Mouse (Mus musculus) midbrain, embryonic 11.5 days (tissue): ENCODE measurements around the gene E130309D02Rik. TPM values are rescaled to one million over a fixed set of nuclear protein-coding genes. Genes with fewer than 3 reads are reported as not detected.

Experiments used
- ATAC-seq: fragments of 200-750 bp; cut with Nextera tagmentation; 2 replicates; pipeline ENCODE4 v1.8.0; 2017; ENCODE audit warnings: moderate TSS enrichment, moderate library complexity; ENCODE audit not compliant: low FRiP score
- DNase-seq: peaks from one replicate; pipeline ENCODE4 v3.0.0; 2015; ENCODE audit warnings: low spot score; ENCODE audit errors: missing footprints
- H3K27ac ChIP-seq: fragments of 300-500 bp; sonication (generic); 2 replicates; pipeline ENCODE4 v1.5.1; 2014; ENCODE audit warnings: low read depth, low read length
- H3K27me3 ChIP-seq: fragments of 300-500 bp; sonication (generic); 2 replicates; pipeline ENCODE4 v1.6.1; 2014; ENCODE audit warnings: mild to moderate bottlenecking, low read length, moderate library complexity, mixed read lengths; ENCODE audit not compliant: control insufficient read depth, insufficient read depth
- H3K36me3 ChIP-seq: fragments of 300-500 bp; sonication (generic); 2 replicates; pipeline ENCODE4 v1.6.1; 2014; ENCODE audit warnings: mild to moderate bottlenecking, low read length, moderate library complexity, mixed read lengths; ENCODE audit not compliant: control insufficient read depth, insufficient read depth
- H3K4me1 ChIP-seq: fragments of 300-500 bp; sonication (generic); 2 replicates; pipeline ENCODE4 v1.6.1; 2014; ENCODE audit warnings: low read length; ENCODE audit not compliant: control insufficient read depth, insufficient read depth
- H3K4me2 ChIP-seq: fragments of 300-500 bp; sonication (generic); 2 replicates; pipeline ENCODE4 v1.6.1; 2014; ENCODE audit warnings: mild to moderate bottlenecking, moderate library complexity
- H3K4me3 ChIP-seq: fragments of 300-500 bp; sonication (generic); 2 replicates; pipeline ENCODE4 v1.5.1; 2014; ENCODE audit warnings: low read depth, low read length
- H3K9ac ChIP-seq: fragments of 300-500 bp; sonication (generic); 2 replicates; pipeline ENCODE4 v1.6.1; 2014; ENCODE audit warnings: low read length
- H3K9me3 ChIP-seq: fragments of 300-500 bp; sonication (generic); 2 replicates; pipeline ENCODE4 v1.6.1; 2016; ENCODE audit warnings: low read length; ENCODE audit not compliant: control insufficient read depth
- WGBS: fragments of 180-500 bp; shearing (Covaris S2); extraction: QIAGEN DNeasy Blood & Tissue Kit; methylation state at CpG from one replicate; pipeline ENCODE4 v1.1.7; 2014; 5-methylcytosine and 5-hydroxymethylcytosine counted together
- polyA plus RNA-seq: library from polyadenylated mRNA; unstranded; fragments of >200 nt; fragmentation: Nextera tagmentation; extraction: Ambion mirVana; gene quantifications from 2 replicates; pipeline ENCODE4 v1.2.1, GENCODE M21; 2014

Gene E130309D02Rik
- 41.5 and 46.6 TPM in 2 replicates for polyA plus RNA-seq

DNA sequence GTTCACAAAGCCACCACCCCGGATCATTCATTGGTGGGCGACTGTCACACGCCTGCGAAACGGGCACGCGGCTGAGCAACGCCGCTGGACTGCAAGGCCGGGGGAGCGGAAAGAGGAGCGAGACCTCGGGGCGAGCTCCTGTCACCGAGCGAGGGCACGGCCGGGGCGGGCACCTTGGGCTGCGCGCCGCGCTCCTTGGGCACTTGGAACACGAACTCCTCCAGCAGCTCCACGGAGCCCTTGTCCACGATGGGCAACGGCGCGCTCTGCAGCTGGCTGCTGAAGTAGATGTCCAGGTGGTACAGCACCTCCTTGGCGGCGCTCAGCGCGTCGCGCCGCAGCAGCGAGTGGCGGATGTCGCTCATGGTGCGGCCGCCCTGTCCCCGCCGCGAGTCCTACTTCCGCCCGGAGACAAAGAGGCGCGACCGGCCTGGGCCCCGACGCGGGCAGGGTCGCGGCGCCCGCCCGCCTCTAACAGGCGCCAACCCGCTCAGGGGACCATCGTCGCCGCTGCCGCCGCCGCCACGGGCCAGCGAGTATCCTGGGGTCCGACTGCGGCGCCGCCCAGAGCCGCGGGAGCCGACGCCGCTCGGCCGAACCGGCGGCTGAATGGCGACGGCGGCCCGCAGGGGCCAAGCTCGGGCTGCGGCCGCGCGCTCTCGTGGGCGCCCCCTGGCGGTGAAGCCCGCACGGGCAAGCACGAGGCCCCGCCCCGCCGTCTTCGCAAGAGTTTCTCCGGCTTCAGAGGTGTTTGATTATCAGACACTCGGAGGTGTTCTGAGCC lies at the start of gene E130309D02Rik:
E130309D02Rik (minus strand) TSS at position 631 of the 784 bp plus-strand sequence.
- Histone ChIP-seq H3K4me1 (peaks cover 7% of the 10 kb centered on the region), H3K9me3 (no peaks in the 10 kb centered on the region), H3K4me3 (peak within 1 kb of the TSS; percentile 89), H3K4me2 (peak within 1 kb of the TSS; percentile 89), H3K27ac (peak within 1 kb of the TSS; percentile 91), H3K36me3 (peaks cover 21% of the 10 kb centered on the region), H3K9ac (peak within 1 kb of the TSS; percentile 98), H3K27me3 (no peaks in the 10 kb centered on the region)
- ATAC-seq (peak; percentile 90), DNase-seq (peak; percentile 99)
- WGBS, result under 1% methylated on average over 86 of the region's 101 CpGs

DNA sequence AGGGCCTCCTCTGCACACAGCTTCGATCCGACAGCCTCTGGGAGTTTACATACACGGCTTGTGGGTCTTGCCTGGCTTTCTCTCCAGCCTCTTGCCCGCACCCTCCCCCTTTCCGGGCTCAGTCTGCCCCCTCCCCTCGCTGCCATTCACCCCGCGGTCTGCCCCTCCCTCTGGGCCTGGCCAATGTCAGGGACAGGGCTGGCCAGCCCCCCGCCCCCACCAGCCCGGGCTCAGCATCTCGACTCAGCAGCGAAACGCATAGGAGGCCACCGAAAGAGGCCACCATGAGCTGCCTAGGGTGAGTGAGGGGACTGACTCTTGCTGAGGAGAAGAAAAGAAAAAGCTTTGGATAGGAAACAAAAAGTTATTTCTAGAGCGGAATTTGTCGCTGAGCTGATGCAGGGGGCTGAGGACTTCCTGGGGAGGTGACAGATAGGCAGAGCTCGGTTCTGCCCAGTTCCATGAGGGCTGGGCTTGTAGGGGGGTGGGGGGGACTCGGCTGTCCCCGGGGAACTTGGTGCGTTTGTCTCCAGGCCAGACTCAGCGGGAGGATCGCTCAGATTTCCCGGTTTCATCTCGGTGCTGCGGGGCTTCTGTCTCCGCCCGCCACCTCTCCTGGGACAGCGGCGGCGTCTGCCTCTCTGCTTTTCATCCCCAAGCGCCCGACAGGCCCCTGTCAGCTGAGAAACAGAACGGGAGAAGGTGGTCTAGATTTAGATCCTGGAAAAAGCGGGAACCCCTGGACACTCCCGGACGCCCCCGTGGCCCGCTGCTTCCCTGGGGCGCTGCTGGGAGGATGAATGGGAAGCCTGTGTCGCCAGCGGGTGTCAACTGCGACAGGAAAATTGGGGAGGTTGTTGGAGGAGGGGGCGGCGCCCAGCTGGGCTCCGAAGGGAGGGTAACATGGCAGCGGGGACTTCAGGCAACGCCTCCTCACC lies 48.8 kb upstream of the E130309D02Rik start:
- Histone ChIP-seq H3K4me1 (peaks cover 9% of the 10 kb centered on the region), H3K27ac (no peak overlapping the region), H3K4me3 (peak overlapping the region; percentile 39), H3K9ac (peak overlapping the region; percentile 69), H3K4me2 (peak overlapping the region; percentile 91), H3K27me3 (peaks cover 19% of the 10 kb centered on the region), H3K9me3 (no peaks in the 10 kb centered on the region), H3K36me3 (no peaks in the 10 kb centered on the region)
- under 1% methylated on average over 46 of the region's 47 CpGs for WGBS
- ATAC-seq (peak; percentile 85), DNase-seq (peak; percentile 94)

DNA sequence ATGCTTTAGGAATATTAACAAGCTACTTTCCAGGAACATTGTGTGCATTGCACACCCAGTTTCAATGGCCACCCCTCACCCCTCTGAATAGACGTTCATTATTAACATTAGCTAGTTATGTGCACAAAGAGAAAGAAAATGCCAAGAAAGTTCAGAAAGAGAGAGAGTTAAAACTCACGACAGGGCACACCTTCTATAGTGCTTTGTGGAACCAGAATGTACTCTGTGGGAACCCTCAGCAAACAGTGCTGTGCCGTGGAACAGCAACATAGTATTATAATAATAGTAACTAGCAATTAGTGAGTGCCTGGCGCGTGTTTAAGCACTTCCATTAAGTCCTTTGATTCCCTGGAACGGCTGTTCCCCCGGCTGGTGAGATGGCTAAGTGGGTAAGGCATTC lies 46.3 kb upstream of the E130309D02Rik start:
- Histone ChIP-seq H3K9ac (no peak overlapping the region), H3K4me1 (peaks cover 13% of the 10 kb centered on the region), H3K9me3 (no peaks in the 10 kb centered on the region), H3K27me3 (peaks cover 14% of the 10 kb centered on the region), H3K27ac (no peak overlapping the region), H3K36me3 (no peaks in the 10 kb centered on the region), H3K4me3 (no peak overlapping the region), H3K4me2 (no peak overlapping the region)
- 79% methylated on average over 7 of the region's 7 CpGs for WGBS
- no peak for DNase-seq
- no peak for ATAC-seq

DNA sequence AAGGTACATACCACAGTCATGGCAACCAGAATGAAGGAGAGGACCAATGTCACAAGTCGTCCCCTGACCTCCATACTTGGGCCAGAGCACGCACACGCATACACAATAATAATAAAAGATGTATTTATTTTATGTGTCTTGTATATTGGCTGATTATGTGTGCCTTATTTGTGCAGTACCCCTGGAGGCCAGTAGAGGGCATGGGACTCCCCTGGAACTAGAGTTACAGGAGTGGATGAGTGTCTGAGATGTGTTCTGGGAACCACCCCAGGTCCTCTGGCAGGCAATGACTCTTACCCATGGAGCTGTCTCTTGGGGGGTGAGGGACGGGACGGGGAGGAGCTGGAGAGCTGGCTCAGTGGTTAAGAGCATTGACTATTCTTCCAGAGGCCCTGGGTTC lies 44.8 kb upstream of the E130309D02Rik start:
- Histone ChIP-seq H3K4me3 (no peak overlapping the region), H3K4me2 (no peak overlapping the region), H3K27me3 (peaks cover 12% of the 10 kb centered on the region), H3K27ac (no peak overlapping the region), H3K9ac (no peak overlapping the region), H3K9me3 (no peaks in the 10 kb centered on the region), H3K36me3 (no peaks in the 10 kb centered on the region), H3K4me1 (peaks cover 13% of the 10 kb centered on the region)
- DNase-seq (peak; percentile 91), ATAC-seq (no peak)
- 52% methylated on average over 5 of the region's 5 CpGs for WGBS

DNA sequence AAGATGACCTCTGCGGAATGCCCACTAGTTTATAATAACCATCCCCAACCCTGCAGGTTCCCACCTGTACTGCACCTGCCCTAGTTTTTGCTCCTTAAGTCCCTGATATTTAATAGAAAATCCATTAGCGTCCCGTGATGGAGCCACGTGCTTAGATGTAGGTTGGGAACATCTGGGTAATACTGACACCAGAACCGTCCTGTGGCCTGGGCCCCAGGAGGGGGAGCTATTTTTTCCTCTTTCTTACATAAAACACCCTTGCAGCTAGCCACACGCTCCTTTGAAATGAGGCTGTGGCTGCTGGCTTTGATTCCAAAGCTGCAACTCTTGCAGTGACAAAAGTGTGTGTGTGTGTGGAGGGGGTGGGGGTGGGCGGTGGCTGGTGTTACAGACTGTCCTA lies 44.1 kb upstream of the E130309D02Rik start:
- Histone ChIP-seq H3K36me3 (no peaks in the 10 kb centered on the region), H3K4me3 (no peak overlapping the region), H3K9ac (no peak overlapping the region), H3K4me1 (peaks cover 8% of the 10 kb centered on the region), H3K27me3 (peaks cover 8% of the 10 kb centered on the region), H3K9me3 (no peaks in the 10 kb centered on the region), H3K4me2 (no peak overlapping the region), H3K27ac (no peak overlapping the region)
- no peak for DNase-seq
- 40% methylated on average over 7 of the region's 7 CpGs for WGBS
- no peak for ATAC-seq

DNA sequence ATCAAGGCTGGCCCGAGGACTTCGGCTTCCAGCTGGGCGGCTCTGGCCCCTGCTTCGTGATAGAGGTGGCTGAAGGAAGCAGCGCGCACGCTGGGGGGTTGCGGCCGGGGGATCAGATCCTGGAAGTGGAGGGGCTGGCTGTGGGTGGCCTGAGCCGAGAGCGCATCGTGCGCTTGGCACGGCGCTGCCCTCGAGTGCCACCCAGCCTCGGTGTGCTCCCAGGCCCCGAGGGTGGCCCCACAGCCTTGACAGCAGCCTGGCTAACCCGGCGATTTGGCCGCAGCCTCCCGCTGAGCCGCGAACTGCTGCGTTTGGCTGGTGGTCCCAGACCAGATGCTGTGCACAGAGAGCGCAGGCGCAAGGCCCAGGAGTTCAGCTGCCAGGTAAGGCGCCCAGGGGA lies 42.4 kb upstream of the E130309D02Rik start:
- Histone ChIP-seq H3K27ac (no peak overlapping the region), H3K36me3 (no peaks in the 10 kb centered on the region), H3K4me1 (peaks cover 4% of the 10 kb centered on the region; the same call in 1 of the 2 replicates), H3K4me3 (0 out of 2 replicates have a peak overlapping the region, but pooled peaks have one; percentile 7), H3K27me3 (peaks cover 8% of the 10 kb centered on the region), H3K9ac (peak overlapping the region; percentile 33; the same call in 1 of the 2 replicates), H3K9me3 (no peaks in the 10 kb centered on the region), H3K4me2 (peak overlapping the region; percentile 34)
- DNase-seq, result peak; percentile 85
- peak; percentile 49; the same call in 1 of the 2 replicates for ATAC-seq
- WGBS, result 5% methylated on average over 28 of the region's 28 CpGs

DNA sequence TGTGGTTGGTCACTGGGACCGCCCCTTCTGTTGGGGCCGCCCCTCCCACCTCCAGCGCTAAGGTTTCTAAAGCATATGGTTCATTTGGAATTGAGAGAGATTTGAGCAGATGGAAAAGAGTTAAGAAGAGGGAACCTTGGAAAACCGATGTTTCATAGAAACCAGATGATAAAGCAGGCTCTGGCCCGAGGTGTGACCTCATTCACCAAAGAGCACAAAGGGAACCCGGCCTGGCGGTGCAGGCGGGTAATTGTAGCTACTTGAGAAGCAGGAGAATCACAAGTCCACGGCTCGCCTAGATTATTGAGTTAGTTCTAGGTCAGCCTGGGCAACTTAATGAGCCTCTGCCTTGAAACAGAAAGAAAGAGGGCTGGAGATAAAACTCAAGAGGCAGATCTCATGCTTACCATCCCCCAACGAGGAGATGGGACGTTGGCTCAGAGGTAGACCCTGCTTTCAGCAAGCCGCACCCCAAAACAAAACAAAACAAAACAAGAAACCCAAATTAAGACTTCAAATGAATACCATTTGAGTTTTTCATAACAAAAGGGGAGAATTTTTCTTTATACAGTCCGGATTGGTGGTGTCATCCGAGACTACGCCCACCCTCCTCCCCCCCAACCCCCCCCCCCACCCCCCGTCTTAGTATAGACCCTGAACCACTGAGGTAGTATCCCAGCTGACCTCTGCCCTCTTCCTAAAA lies 41.7 kb upstream of the E130309D02Rik start, which contains the start of gene Grid2ip:
Grid2ip (plus strand) TSS at position 653 of the 703 bp plus-strand sequence.
- Histone ChIP-seq H3K4me3 (0 out of 2 replicates have a peak within 1 kb of the TSS, but pooled peaks have one; percentile 7), H3K9me3 (no peaks in the 10 kb centered on the region), H3K4me1 (peaks cover 4% of the 10 kb centered on the region; the same call in 1 of the 2 replicates), H3K27ac (no peak within 1 kb of the TSS), H3K9ac (peak within 1 kb of the TSS; percentile 33; the same call in 1 of the 2 replicates), H3K36me3 (no peaks in the 10 kb centered on the region), H3K27me3 (peaks cover 6% of the 10 kb centered on the region), H3K4me2 (peak within 1 kb of the TSS; percentile 34)
- 16% methylated on average over 17 of the region's 17 CpGs for WGBS
- ATAC-seq (no peak; the same call in none of the 2 replicates), DNase-seq (peak; percentile 84)

DNA sequence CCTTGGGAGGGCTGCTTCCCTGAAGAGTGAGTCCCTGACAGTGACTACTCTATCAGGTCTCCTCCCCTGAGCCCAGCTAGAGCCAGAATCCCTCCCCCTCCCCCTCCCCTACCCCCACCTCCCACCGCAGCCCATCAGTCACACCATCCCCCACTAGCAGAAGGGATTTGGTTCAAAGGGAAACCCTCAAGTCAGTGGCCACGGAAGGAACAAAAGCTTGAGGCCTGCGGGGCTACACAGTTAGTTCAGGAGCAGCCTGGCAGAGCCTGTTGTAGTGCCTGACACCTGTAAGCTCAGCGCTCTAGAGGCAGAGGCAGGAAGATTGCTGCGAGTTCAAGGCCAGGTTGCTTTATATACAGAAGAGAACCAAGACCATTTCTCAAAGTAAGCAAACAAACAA lies 40.9 kb upstream of the E130309D02Rik start:
- Histone ChIP-seq H3K27me3 (peaks cover 6% of the 10 kb centered on the region), H3K27ac (no peak overlapping the region), H3K9me3 (no peaks in the 10 kb centered on the region), H3K4me2 (no peak overlapping the region), H3K4me3 (no peak overlapping the region), H3K9ac (no peak overlapping the region), H3K36me3 (no peaks in the 10 kb centered on the region), H3K4me1 (peaks cover 4% of the 10 kb centered on the region; the same call in 1 of the 2 replicates)
- 35% methylated on average over 5 of the region's 5 CpGs for WGBS
- DNase-seq, result peak; percentile 82
- no peak; the same call in 1 of the 2 replicates for ATAC-seq
